Mouse (Mus musculus) heart, postnatal 36 days (tissue): ENCODE data around the gene Rftn1. TPM values are rescaled to one million over a fixed set of nuclear protein-coding genes. Genes with fewer than 3 reads are reported as not detected.

Source experiments
- DNase-seq, 2 experiments: peaks; one replicate each; pipeline ENCODE4 v3.0.0; 2021 to 2022
- intact Hi-C: fragments of 180-260 bp; cut with DNase I; formaldehyde crosslinking; loops from one replicate; pipeline ENCODE4 v1.15.1; 2025
- total RNA-seq, 2 experiments: library from RNA; stranded (reverse); gene quantifications; 2 replicates each; pipeline ENCODE4 v1.2.3; 2021

Rftn1 gene
- total RNA-seq, 2 experiments from 2014 or later: 49.0 to 57.1 TPM

GRCm38 (mm10) chr17:50104131-50104530 is 86.3 kb downstream of the Rftn1 start:
- DNase-seq: no peak
- intact Hi-C loops: no loop called here

GRCm38 (mm10) chr17:50101416-50101815 is 89.1 kb downstream of the Rftn1 start:
- DNase-seq: no peak
- intact Hi-C loops: no loop called here

- DNase-seq: no peak
- intact Hi-C loops: no loop called here
These were observed 90.4 kb downstream of the Rftn1 start for GRCm38 (mm10) chr17:50100070-50100469.

- intact Hi-C loops: loop anchor here (2.0 kb wide), 1 partner anchor 13 kb away; no protein-coding TSS in a partner anchor
- DNase-seq: no peak
These were observed 91.1 kb downstream of the Rftn1 start for GRCm38 (mm10) chr17:50099378-50099777.

- intact Hi-C loops: loop anchor here (2.0 kb wide), 1 partner anchor 15 kb away; no protein-coding TSS in a partner anchor
- no peak for DNase-seq
These were observed 92.2 kb downstream of the Rftn1 start for GRCm38 (mm10) chr17:50098297-50098696.

GRCm38 (mm10) chr17:50097831-50098230 is 92.6 kb downstream of the Rftn1 start:
- no peak for DNase-seq
- intact Hi-C loops: loop anchor here (2.0 kb wide), 1 partner anchor 15 kb away; no protein-coding TSS in a partner anchor

- intact Hi-C loops: no loop called here
- no peak for DNase-seq
These were observed 94.2 kb downstream of the Rftn1 start for GRCm38 (mm10) chr17:50096305-50096704.

- intact Hi-C loops: no loop called here
- no peak for DNase-seq
These were observed 95.9 kb downstream of the Rftn1 start for GRCm38 (mm10) chr17:50094596-50094995.

GRCm38 (mm10) chr17:50094077-50094476 is 96.4 kb downstream of the Rftn1 start:
- intact Hi-C loops: no loop called here
- DNase-seq: no peak

- intact Hi-C loops: no loop called here
These were observed 97.1 kb downstream of the Rftn1 start for GRCm38 (mm10) chr17:50093356-50093755.

GRCm38 (mm10) chr17:50092848-50093247 is 97.6 kb downstream of the Rftn1 start:
- intact Hi-C loops: no loop called here
- DNase-seq: no peak

More at GRCm38 (mm10) chr17:50093356-50093755, 97.1 kb downstream of the Rftn1 start:
- no peak for DNase-seq

GRCm38 (mm10) chr17:50091829-50092228 is 98.6 kb downstream of the Rftn1 start:
- DNase-seq: no peak
- intact Hi-C loops: no loop called here

GRCm38 (mm10) chr17:50089725-50090124 is 100.7 kb downstream of the Rftn1 start:
- intact Hi-C loops: no loop called here

GRCm38 (mm10) chr17:50088054-50088453 is 102.4 kb downstream of the Rftn1 start:
- no peak for DNase-seq
- intact Hi-C loops: no loop called here

More at GRCm38 (mm10) chr17:50089725-50090124, 100.7 kb downstream of the Rftn1 start:
- DNase-seq: no peak

GRCm38 (mm10) chr17:50086887-50087286 is 103.6 kb downstream of the Rftn1 start:
- intact Hi-C loops: no loop called here
- no peak for DNase-seq

GRCm38 (mm10) chr17:50084721-50085120 is 105.8 kb downstream of the Rftn1 start:
- intact Hi-C loops: no loop called here
- no peak for DNase-seq

- DNase-seq: no peak
- intact Hi-C loops: no loop called here
These were observed 106.5 kb downstream of the Rftn1 start for GRCm38 (mm10) chr17:50083937-50084336.

- intact Hi-C loops: no loop called here
- no peak for DNase-seq
These were observed 107.5 kb downstream of the Rftn1 start for GRCm38 (mm10) chr17:50082947-50083346.

- intact Hi-C loops: loop anchor here (2.0 kb wide), 1 partner anchor 39 kb away; no protein-coding TSS in a partner anchor
These were observed 108.8 kb downstream of the Rftn1 start for GRCm38 (mm10) chr17:50081647-50082046.

GRCm38 (mm10) chr17:50080991-50081390 is 109.5 kb downstream of the Rftn1 start:
- intact Hi-C loops: loop anchor here (2.0 kb wide), 1 partner anchor 40 kb away; no protein-coding TSS in a partner anchor
- no peak for DNase-seq

More at GRCm38 (mm10) chr17:50081647-50082046, 108.8 kb downstream of the Rftn1 start:
- DNase-seq: no peak

GRCm38 (mm10) chr17:50078749-50079148 is 111.7 kb downstream of the Rftn1 start:
- DNase-seq: no peak

GRCm38 (mm10) chr17:50072982-50073965 is 117.2 kb downstream of the Rftn1 start:
- intact Hi-C loops: no loop called here
- no peak for DNase-seq

More at GRCm38 (mm10) chr17:50078749-50079148, 111.7 kb downstream of the Rftn1 start:
- intact Hi-C loops: no loop called here
